Mouse (Mus musculus) olfactory bulb, adult 2 months (tissue): ENCODE data around the gene Mical3.

ENCODE experiments used
- CTCF ChIP-seq: fragments of 200-500 bp; IDR thresholded peaks from 2 replicates; pipeline ENCODE4 v1.5.1; 2012; ENCODE audit warnings: low read depth, mild to moderate bottlenecking, low read length, moderate library complexity; ENCODE audit not compliant: insufficient read depth
- POLR2A ChIP-seq: fragments of 200-500 bp; IDR thresholded peaks from 2 replicates; pipeline ENCODE4 v1.6.1; 2012; ENCODE audit warnings: mild to moderate bottlenecking, low read depth, low read length, moderate library complexity; ENCODE audit not compliant: insufficient read depth

GRCm38 (mm10) chr6:121098511-121099227 is 32.1 kb downstream of the Mical3 start:
- TF ChIP-seq CTCF (no peak), POLR2A (no peak)
